Mouse (Mus musculus): ENCODE results near the gene Zfp950. TPM values are rescaled to one million over a fixed set of nuclear protein-coding genes. Genes with fewer than 3 reads are reported as not detected.
"Not testable (repeated sequence)": the region's sequence is repeated elsewhere in the genome, so short reads cannot be mapped to it uniquely, and the experiment has no call there.

Zfp950 gene
- polyA plus RNA-seq (2016; fragmentation: Nextera tagmentation; extraction: Ambion mirVana): 36.6 and 40.8 TPM in 2 replicates

- H3K4me1 ChIP-seq: peaks cover 12% of the 10 kb centered on the region
- peak within 1 kb of the TSS; percentile 68 for H3K4me2 ChIP-seq
- WGBS: under 1% methylated on average over 18 of the region's 18 CpGs
- peak; percentile 100 for ATAC-seq (ENCODE audit: low FRiP score)
- peak within 1 kb of the TSS; percentile 64 for H3K4me3 ChIP-seq (replicated peaks)
- H3K27me3 ChIP-seq: no peaks in the 10 kb centered on the region
- peak within 1 kb of the TSS; percentile 70 for H3K9ac ChIP-seq
- no peaks in the 10 kb centered on the region for H3K9me3 ChIP-seq
- H3K27ac ChIP-seq: 0 out of 2 replicates have a peak within 1 kb of the TSS, but pooled peaks have one; percentile 36
- no peaks in the 10 kb centered on the region for H3K36me3 ChIP-seq (replicated peaks)
Measured at GRCm38 (mm10) chr19:61140342-61141206, at the start of gene Zfp950. Zfp950 (minus strand) TSS chr19:61140840.

- H3K27me3 ChIP-seq; H3K27ac ChIP-seq; ATAC-seq (ENCODE audit: low FRiP score); H3K36me3 ChIP-seq (replicated peaks); H3K4me1 ChIP-seq; H3K4me2 ChIP-seq; H3K4me3 ChIP-seq (replicated peaks); H3K9ac ChIP-seq: not testable (repeated sequence)
- H3K9me3 ChIP-seq: peaks cover 27% of the 10 kb centered on the region
- WGBS: 86% methylated on average over 2 of the region's 2 CpGs
Measured at GRCm38 (mm10) chr19:61183590-61183989, 43.0 kb upstream of the Zfp950 start, which contains the start of gene Gm6020. Gm6020 (plus strand) TSS chr19:61183890.

GRCm38 (mm10) chr19:61175756-61176324 lies 35.2 kb upstream of the Zfp950 start, which contains the start of gene Gm7102:
Gm7102 (minus strand) TSS chr19:61176309.
- 37% methylated on average over 39 of the region's 39 CpGs for WGBS
- Histone ChIP-seq H3K36me3 (replicated peaks) (no peaks in the 10 kb centered on the region), H3K27me3 (0 out of 2 replicates have a peak, but pooled peaks cover 5% of the 10 kb centered on the region), H3K9ac (no peak within 1 kb of the TSS), H3K9me3 (no peaks in the 10 kb centered on the region), H3K4me2 (peak within 1 kb of the TSS; percentile 46), H3K4me3 (replicated peaks) (peak within 1 kb of the TSS; percentile 25; the same call in 1 of the 2 replicates), H3K4me1 (no peaks in the 10 kb centered on the region), H3K27ac (no peak within 1 kb of the TSS)
- no peak for ATAC-seq (ENCODE audit: low FRiP score)

DNA sequence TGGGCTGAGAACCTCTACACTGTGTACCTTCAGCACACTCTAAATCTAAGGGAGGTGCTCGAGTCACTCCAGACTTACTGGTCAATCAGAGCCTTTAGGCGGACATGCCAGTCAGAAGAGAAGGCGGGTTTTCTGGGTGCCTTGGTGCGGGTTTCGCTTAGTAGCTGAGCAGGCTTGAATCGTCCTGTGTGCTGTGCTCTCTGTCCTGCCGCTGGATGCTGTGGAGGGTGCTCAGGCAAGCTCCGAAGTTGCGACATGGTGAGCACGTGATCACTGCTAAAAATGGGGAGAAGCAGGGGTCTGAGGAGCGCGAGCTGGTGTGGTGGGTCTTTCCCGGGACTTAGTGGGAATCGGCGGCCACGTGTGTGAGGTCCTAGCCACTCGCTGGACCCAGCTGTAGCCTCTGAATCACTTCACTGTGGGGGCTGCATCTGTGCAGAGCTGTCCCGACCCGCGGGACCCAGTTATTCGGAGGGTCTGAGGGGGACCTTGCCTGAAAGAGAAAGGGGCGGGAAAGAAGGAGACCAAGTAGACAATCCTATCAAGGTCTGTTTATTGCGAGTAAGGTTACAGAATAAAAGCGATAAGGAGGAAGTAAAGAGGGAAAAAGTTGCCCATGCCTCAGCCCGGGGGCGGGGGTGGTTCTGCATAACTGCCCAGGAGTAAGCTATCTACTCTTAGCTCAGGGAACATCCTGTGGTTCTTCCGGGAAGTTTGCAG lies 11.2 kb upstream of the Zfp950 start:
- H3K36me3 ChIP-seq (replicated peaks): no peaks in the 10 kb centered on the region
- H3K4me3 ChIP-seq (replicated peaks): peak overlapping the region; percentile 42
- WGBS: 8% methylated on average over 27 of the region's 27 CpGs
- peak overlapping the region; percentile 72 for H3K4me2 ChIP-seq
- H3K27ac ChIP-seq: no peak overlapping the region
- H3K9ac ChIP-seq: peak overlapping the region; percentile 45
- no peaks in the 10 kb centered on the region for H3K27me3 ChIP-seq
- no peaks in the 10 kb centered on the region for H3K9me3 ChIP-seq
- H3K4me1 ChIP-seq: peaks cover 7% of the 10 kb centered on the region
- ATAC-seq (ENCODE audit: low FRiP score): peak; percentile 41; the same call in 1 of the 2 replicates

- H3K27ac ChIP-seq: no peak overlapping the region
- no peaks in the 10 kb centered on the region for H3K36me3 ChIP-seq (replicated peaks)
- no peaks in the 10 kb centered on the region for H3K9me3 ChIP-seq
- peaks cover 7% of the 10 kb centered on the region for H3K4me1 ChIP-seq
- peak overlapping the region; percentile 45; the same call in 1 of the 2 replicates for H3K9ac ChIP-seq
- peak; percentile 9; the same call in 1 of the 2 replicates for ATAC-seq (ENCODE audit: low FRiP score)
- peak overlapping the region; percentile 42 for H3K4me3 ChIP-seq (replicated peaks)
- peak overlapping the region; percentile 72 for H3K4me2 ChIP-seq
- 6% methylated on average over 8 of the region's 8 CpGs for WGBS
- H3K27me3 ChIP-seq: no peaks in the 10 kb centered on the region
Measured at GRCm38 (mm10) chr19:61151372-61151700, 10.7 kb upstream of the Zfp950 start.

DNA sequence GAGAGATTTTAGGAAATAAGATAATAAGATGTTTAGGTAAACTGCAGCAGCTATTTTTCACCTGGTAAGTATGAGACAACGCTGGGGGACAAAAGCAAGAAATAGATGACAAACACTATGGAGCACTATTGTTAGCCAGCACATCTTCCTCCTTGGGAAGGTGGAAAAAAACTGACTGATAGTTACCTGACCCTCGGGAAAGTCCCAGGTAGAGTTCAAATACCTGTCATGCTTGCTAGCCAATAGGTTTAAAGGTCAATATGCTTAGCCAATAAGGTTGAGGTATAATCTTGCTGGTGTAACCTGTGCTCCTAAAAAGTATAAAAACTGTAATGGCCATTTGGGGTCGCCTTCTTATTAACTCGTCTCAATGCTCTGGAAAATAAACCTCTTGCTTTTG lies 659 bp upstream of the Zfp950 start:
- peak overlapping the region; percentile 70; the same call in 1 of the 2 replicates for H3K9ac ChIP-seq
- no peaks in the 10 kb centered on the region for H3K36me3 ChIP-seq (replicated peaks)
- H3K27ac ChIP-seq: no peak overlapping the region
- peak overlapping the region; percentile 64 for H3K4me3 ChIP-seq (replicated peaks)
- peak overlapping the region; percentile 68 for H3K4me2 ChIP-seq
- peaks cover 12% of the 10 kb centered on the region for H3K4me1 ChIP-seq
- 28% methylated on average over 4 of the region's 4 CpGs for WGBS
- H3K27me3 ChIP-seq: no peaks in the 10 kb centered on the region
- no peak for ATAC-seq (ENCODE audit: low FRiP score)
- no peaks in the 10 kb centered on the region for H3K9me3 ChIP-seq

GRCm38 (mm10) chr19:61138655-61139054 lies 2.0 kb downstream of the Zfp950 start:
- Histone ChIP-seq H3K36me3 (replicated peaks) (no peaks in the 10 kb centered on the region), H3K4me2 (no peak overlapping the region), H3K9ac (no peak overlapping the region), H3K4me3 (replicated peaks) (no peak overlapping the region), H3K9me3 (no peaks in the 10 kb centered on the region), H3K4me1 (peaks cover 12% of the 10 kb centered on the region), H3K27ac (no peak overlapping the region), H3K27me3 (no peaks in the 10 kb centered on the region)
- no peak for ATAC-seq (ENCODE audit: low FRiP score)

GRCm38 (mm10) chr19:61131096-61131495 lies 9.5 kb downstream of the Zfp950 start:
- H3K4me2 ChIP-seq: no peak overlapping the region
- peaks cover 4% of the 10 kb centered on the region; the same call in 1 of the 2 replicates for H3K9me3 ChIP-seq
- WGBS: 92% methylated on average over 10 of the region's 10 CpGs
- H3K4me3 ChIP-seq (replicated peaks): no peak overlapping the region
- no peaks in the 10 kb centered on the region for H3K4me1 ChIP-seq
- H3K36me3 ChIP-seq (replicated peaks): peaks cover 6% of the 10 kb centered on the region
- H3K27me3 ChIP-seq: no peaks in the 10 kb centered on the region
- no peak overlapping the region for H3K9ac ChIP-seq
- no peak overlapping the region for H3K27ac ChIP-seq
- no peak for ATAC-seq (ENCODE audit: low FRiP score)

- no peak overlapping the region for H3K27ac ChIP-seq
- H3K4me1 ChIP-seq: no peaks in the 10 kb centered on the region
- H3K27me3 ChIP-seq: no peaks in the 10 kb centered on the region
- ATAC-seq (ENCODE audit: low FRiP score): no peak
- WGBS: 43% methylated on average over 2 of the region's 2 CpGs
- H3K4me3 ChIP-seq (replicated peaks): no peak overlapping the region
- 0 out of 2 replicates have a peak, but pooled peaks cover 4% of the 10 kb centered on the region for H3K9me3 ChIP-seq
- no peak overlapping the region for H3K4me2 ChIP-seq
- H3K9ac ChIP-seq: no peak overlapping the region
- no peaks in the 10 kb centered on the region; the same call in 1 of the 2 replicates for H3K36me3 ChIP-seq (replicated peaks)
Measured at GRCm38 (mm10) chr19:61110184-61110583, 30.5 kb downstream of the Zfp950 start.

DNA sequence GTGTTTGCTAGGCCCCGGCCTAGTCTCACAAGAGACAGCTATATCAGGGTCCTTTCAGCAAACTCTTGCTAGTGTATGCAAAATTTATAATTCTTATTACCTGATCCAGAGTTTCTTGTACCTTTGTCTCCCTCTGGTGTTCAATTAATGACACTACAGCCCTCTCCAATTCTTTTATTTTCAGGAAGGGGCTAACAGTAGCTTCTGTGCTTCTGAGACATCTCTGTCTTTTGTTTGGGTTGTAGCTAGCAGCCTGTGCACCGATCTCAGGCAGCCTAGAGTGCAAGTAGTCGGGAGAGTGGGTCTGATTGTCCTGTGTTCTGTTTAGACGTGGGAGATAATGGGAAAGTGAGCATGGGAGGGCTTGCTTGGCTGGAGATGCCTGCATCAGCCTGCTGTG lies 42.9 kb downstream of the Zfp950 start:
- H3K27me3 ChIP-seq: no peaks in the 10 kb centered on the region
- no peak for ATAC-seq (ENCODE audit: low FRiP score)

DNA sequence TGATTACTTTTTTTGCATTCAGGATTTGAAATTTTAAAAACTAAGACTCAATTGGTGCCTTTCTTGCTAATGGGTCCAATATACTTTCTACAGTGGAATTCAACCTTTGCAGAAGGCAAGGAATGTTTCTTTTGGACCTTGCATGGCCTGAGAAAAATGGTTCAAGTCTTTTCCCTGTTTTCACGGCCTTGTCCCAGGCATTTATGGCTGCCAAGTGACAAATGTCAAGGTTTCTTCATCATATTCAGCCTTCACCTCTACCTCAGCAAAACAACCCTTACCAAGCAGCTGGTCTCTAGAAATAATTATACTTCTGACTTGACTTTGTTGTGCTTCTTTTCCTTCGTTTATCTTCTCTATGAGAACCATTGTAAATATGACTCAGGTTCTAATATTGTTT lies 43.9 kb downstream of the Zfp950 start:
- Histone ChIP-seq H3K9ac (no peak overlapping the region), H3K4me1 (no peaks in the 10 kb centered on the region), H3K27me3 (no peaks in the 10 kb centered on the region), H3K9me3 (no peaks in the 10 kb centered on the region), H3K27ac (no peak overlapping the region), H3K36me3 (replicated peaks) (no peaks in the 10 kb centered on the region), H3K4me2 (no peak overlapping the region), H3K4me3 (replicated peaks) (no peak overlapping the region)
- ATAC-seq (ENCODE audit: low FRiP score): no peak
- WGBS: 91% methylated on average over 2 of the region's 2 CpGs

More for the DNA sequence above, 42.9 kb downstream of the Zfp950 start:
- Histone ChIP-seq H3K4me3 (replicated peaks) (no peak overlapping the region), H3K9ac (no peak overlapping the region), H3K27ac (no peak overlapping the region), H3K4me2 (no peak overlapping the region), H3K9me3 (no peaks in the 10 kb centered on the region), H3K4me1 (no peaks in the 10 kb centered on the region), H3K36me3 (replicated peaks) (no peaks in the 10 kb centered on the region)
- 29% methylated on average over 4 of the region's 4 CpGs for WGBS

GRCm38 (mm10) chr19:61090541-61090940 lies 50.1 kb downstream of the Zfp950 start:
- 90% methylated on average over 4 of the region's 4 CpGs for WGBS
- no peak for ATAC-seq (ENCODE audit: low FRiP score)
- no peak overlapping the region for H3K4me2 ChIP-seq
- H3K9me3 ChIP-seq: no peaks in the 10 kb centered on the region
- H3K36me3 ChIP-seq (replicated peaks): 0 out of 2 replicates have a peak, but pooled peaks cover 4% of the 10 kb centered on the region
- no peaks in the 10 kb centered on the region for H3K27me3 ChIP-seq
- H3K4me1 ChIP-seq: no peaks in the 10 kb centered on the region
- no peak overlapping the region for H3K4me3 ChIP-seq (replicated peaks)
- H3K27ac ChIP-seq: no peak overlapping the region
- H3K9ac ChIP-seq: no peak overlapping the region

All from forebrain, embryonic 12.5 days (tissue).